Mouse (Mus musculus) olfactory bulb, adult 2 months (tissue): Measurements from ENCODE around the gene Tex36. TPM values are rescaled to one million over a fixed set of nuclear protein-coding genes. Genes with fewer than 3 reads are reported as not detected.

Source experiments
- H3K27ac ChIP-seq: fragments of 200-500 bp; 2 replicates; pipeline ENCODE4 v1.5.1; 2012; ENCODE audit warnings: low read depth, low read length; ENCODE audit not compliant: insufficient read depth
- H3K4me1 ChIP-seq: fragments of 200-500 bp; 2 replicates; pipeline ENCODE4 v1.6.1; 2012; ENCODE audit warnings: low read length; ENCODE audit not compliant: control insufficient read depth, insufficient read depth
- H3K4me3 ChIP-seq: fragments of 200-500 bp; 2 replicates; pipeline ENCODE4 v1.5.1; 2012; ENCODE audit warnings: mild to moderate bottlenecking, low read depth, low read length, moderate library complexity; ENCODE audit not compliant: insufficient read depth
- CTCF ChIP-seq: fragments of 200-500 bp; IDR thresholded peaks from 2 replicates; pipeline ENCODE4 v1.5.1; 2012; ENCODE audit warnings: low read depth, mild to moderate bottlenecking, low read length, moderate library complexity; ENCODE audit not compliant: insufficient read depth
- POLR2A ChIP-seq: fragments of 200-500 bp; IDR thresholded peaks from 2 replicates; pipeline ENCODE4 v1.6.1; 2012; ENCODE audit warnings: mild to moderate bottlenecking, low read depth, low read length, moderate library complexity; ENCODE audit not compliant: insufficient read depth
- WGBS: fragments of 180-500 bp; shearing (Covaris S2); methylation state at CpG from one replicate; pipeline ENCODE4 v1.1.7; 2018; 5-methylcytosine and 5-hydroxymethylcytosine counted together
- polyA plus RNA-seq: library from polyadenylated mRNA; stranded (reverse); fragments of >200 nt; gene quantifications from 2 replicates; pipeline ENCODE4 v1.2.4, GENCODE M21; 2012; ENCODE audit warnings: low replicate concordance; ENCODE audit not compliant: missing spikeins, insufficient read depth, insufficient read length

Gene Tex36
- polyA plus RNA-seq, 1 experiment: not detected

GRCm38 (mm10) chr7:133564600-133564999, 37.4 kb downstream of the Tex36 start:
- no peak overlapping the region for H3K4me3 ChIP-seq
- H3K27ac ChIP-seq: no peak overlapping the region
- WGBS: 86% methylated on average over 8 of the region's 8 CpGs
- no peaks in the 10 kb centered on the region for H3K4me1 ChIP-seq
- TF ChIP-seq CTCF: no peak
- TF ChIP-seq POLR2A: no peak

- WGBS: 88% methylated on average over 3 of the region's 3 CpGs
- H3K4me1 ChIP-seq: no peaks in the 10 kb centered on the region
- no peak overlapping the region for H3K27ac ChIP-seq
- H3K4me3 ChIP-seq: no peak overlapping the region
- TF ChIP-seq CTCF (no peak), POLR2A (no peak)
Measured at GRCm38 (mm10) chr7:133563175-133563824, 38.7 kb downstream of the Tex36 start.

GRCm38 (mm10) chr7:133555786-133556492, 46.0 kb downstream of the Tex36 start:
- 87% methylated on average over 8 of the region's 8 CpGs for WGBS
- no peaks in the 10 kb centered on the region for H3K4me1 ChIP-seq
- TF ChIP-seq POLR2A (no peak), CTCF (peak; percentile 49; the same call in 1 of the 2 replicates)
- H3K27ac ChIP-seq: no peak overlapping the region
- H3K4me3 ChIP-seq: no peak overlapping the region

- Histone ChIP-seq H3K27ac (no peak overlapping the region), H3K4me1 (no peaks in the 10 kb centered on the region), H3K4me3 (no peak overlapping the region)
- WGBS: 93% methylated on average over 7 of the region's 7 CpGs
- no peak for TF ChIP-seq CTCF
- no peak for TF ChIP-seq POLR2A
Measured at GRCm38 (mm10) chr7:133552306-133552991, 49.5 kb downstream of the Tex36 start.

- H3K27ac ChIP-seq: no peak overlapping the region
- TF ChIP-seq POLR2A: no peak
- no peak for TF ChIP-seq CTCF
- no peaks in the 10 kb centered on the region for H3K4me1 ChIP-seq
- 72% methylated on average over 2 of the region's 2 CpGs for WGBS
- H3K4me3 ChIP-seq: no peak overlapping the region
Measured at GRCm38 (mm10) chr7:133551000-133551399, 51.0 kb downstream of the Tex36 start.

- no peaks in the 10 kb centered on the region for H3K4me1 ChIP-seq
- H3K4me3 ChIP-seq: no peak overlapping the region
- TF ChIP-seq CTCF (no peak), POLR2A (no peak)
- 44% methylated on average over 4 of the region's 4 CpGs for WGBS
- H3K27ac ChIP-seq: no peak overlapping the region
Measured at GRCm38 (mm10) chr7:133548434-133548833, 53.5 kb downstream of the Tex36 start.

- no peaks in the 10 kb centered on the region for H3K4me1 ChIP-seq
- no peak for TF ChIP-seq POLR2A
- TF ChIP-seq CTCF: no peak
- H3K4me3 ChIP-seq: no peak overlapping the region
- H3K27ac ChIP-seq: no peak overlapping the region
- 85% methylated on average over 3 of the region's 3 CpGs for WGBS
Measured at GRCm38 (mm10) chr7:133545631-133546030, 56.3 kb downstream of the Tex36 start.

- Histone ChIP-seq H3K4me1 (no peaks in the 10 kb centered on the region), H3K4me3 (no peak overlapping the region), H3K27ac (no peak overlapping the region)
- no peak for TF ChIP-seq POLR2A
- TF ChIP-seq CTCF: no peak
- WGBS: 86% methylated on average over 2 of the region's 2 CpGs
Measured at GRCm38 (mm10) chr7:133544966-133545365, 57.0 kb downstream of the Tex36 start.

- no peak overlapping the region for H3K4me3 ChIP-seq
- 82% methylated on average over 4 of the region's 4 CpGs for WGBS
- TF ChIP-seq POLR2A (no peak), CTCF (no peak)
- H3K4me1 ChIP-seq: no peaks in the 10 kb centered on the region
- no peak overlapping the region for H3K27ac ChIP-seq
Measured at GRCm38 (mm10) chr7:133543131-133543530, 58.8 kb downstream of the Tex36 start.
